Mouse (Mus musculus) left cerebral cortex, adult 8-10 months (tissue): ENCODE measurements around the gene Selenoo. TPM values are rescaled to one million over a fixed set of nuclear protein-coding genes. Genes with fewer than 3 reads are reported as not detected.

ENCODE experiments used
- DNase-seq, 2 experiments: peaks; one replicate each; pipeline ENCODE4 v3.0.0; 2022; ENCODE audit warnings: low spot score in 2 of 2
- total RNA-seq, 4 experiments: library from RNA; stranded (reverse); gene quantifications; 2 replicates each; pipeline ENCODE4 v1.2.4; 2022

Gene Selenoo
- total RNA-seq, 4 experiments from 2014 or later: 22.7 to 27.6 (median 24.7) TPM

GRCm38 (mm10) chr15:89125351-89125750, 36.5 kb downstream of the Selenoo start:
- no peak for DNase-seq

DNA sequence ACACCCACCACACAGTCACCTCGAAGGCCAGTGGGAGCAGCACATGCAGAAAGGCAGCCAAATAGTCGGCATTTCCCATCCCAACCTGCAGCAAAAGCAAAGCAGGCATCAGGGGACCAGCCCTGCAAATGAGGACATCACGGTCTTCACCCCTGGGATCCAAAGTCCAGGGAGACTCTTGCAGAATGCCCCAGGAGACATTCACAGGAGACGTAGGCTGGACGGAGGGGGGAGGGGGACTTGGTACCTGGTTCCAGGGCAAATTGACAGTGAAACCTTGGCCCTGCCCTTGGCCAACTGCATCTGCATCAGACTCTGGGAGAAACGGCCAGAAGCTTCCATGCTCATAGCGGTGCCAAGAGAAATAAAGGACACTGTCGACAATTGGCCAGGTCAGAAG, 37.7 kb downstream of the Selenoo start:
- DNase-seq: no peak

- no peak for DNase-seq
Observed at GRCm38 (mm10) chr15:89127364-89127940, 38.6 kb downstream of the Selenoo start.

DNA sequence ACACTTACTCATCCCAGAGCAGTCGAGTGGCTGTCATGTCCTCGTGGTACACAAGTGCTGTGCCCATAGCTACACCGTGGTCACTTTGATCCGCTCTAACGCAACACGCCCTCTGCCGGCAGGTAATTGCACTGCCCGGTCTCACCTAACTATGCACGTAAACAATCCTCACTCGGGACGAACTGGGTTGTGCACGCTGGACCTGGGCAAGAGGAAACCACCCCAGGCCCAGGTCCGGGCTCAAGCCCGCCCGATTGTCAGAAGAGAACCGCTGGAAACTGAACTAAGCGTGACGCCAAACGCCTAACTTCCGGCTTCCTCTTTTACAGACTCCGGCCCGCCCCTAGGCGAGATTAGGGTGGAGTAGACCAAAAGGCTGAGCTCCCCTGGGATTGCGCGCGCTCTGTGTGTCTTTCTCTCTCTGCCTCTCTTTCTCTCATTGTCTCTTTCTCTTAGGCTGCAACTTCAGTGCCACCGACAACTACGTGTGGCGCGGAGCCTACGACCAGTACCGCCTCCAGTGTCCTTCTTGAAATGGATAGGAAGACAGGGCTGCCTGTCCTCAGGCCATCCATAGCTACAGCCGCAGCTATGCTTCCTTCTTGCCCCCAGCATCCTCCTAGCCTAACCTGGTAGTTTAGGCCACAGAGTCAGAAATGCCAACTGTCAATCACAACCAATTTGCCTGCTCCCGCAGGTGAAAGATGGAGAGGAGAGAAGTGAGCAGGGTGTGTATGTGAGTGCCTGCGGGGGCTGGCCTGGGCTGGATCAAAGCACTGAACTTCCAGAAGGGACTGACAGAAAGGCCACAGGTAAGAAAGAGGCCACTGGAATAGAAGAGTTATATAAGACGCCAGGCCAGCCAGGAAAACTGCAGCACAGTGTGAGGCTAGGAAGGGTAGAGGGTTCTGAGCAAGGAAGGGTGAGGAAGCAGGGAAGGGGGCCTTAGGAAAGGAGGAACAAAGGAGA, 39.8 kb downstream of the Selenoo start, which contains the start of gene Hdac10:
Hdac10 (minus strand) TSS at position 319 of the 969 bp plus-strand sequence.
- peak; percentile 74 to 86 for DNase-seq

DNA sequence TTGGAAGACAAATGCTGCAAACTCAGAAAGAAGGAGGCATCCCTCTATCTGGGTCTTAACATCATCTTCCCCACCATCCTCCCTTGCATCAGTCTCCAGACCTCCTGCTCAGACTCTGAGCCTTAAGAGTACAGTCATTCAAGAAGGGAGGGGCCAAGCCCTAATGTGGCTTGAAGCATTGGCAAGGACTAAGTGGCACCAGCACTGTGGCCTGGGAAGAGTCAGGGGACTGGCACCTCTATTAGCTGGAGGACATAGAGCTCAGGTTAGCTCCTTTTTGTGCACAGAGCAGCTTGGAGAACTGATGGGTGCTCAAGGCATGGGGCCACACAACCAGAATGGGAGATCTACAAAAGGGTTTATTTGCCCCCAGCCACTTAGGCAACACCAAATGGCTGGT, 41.4 kb downstream of the Selenoo start:
- no peak for DNase-seq

- DNase-seq: no peak
Observed at GRCm38 (mm10) chr15:89131316-89131715, 42.4 kb downstream of the Selenoo start.

DNA sequence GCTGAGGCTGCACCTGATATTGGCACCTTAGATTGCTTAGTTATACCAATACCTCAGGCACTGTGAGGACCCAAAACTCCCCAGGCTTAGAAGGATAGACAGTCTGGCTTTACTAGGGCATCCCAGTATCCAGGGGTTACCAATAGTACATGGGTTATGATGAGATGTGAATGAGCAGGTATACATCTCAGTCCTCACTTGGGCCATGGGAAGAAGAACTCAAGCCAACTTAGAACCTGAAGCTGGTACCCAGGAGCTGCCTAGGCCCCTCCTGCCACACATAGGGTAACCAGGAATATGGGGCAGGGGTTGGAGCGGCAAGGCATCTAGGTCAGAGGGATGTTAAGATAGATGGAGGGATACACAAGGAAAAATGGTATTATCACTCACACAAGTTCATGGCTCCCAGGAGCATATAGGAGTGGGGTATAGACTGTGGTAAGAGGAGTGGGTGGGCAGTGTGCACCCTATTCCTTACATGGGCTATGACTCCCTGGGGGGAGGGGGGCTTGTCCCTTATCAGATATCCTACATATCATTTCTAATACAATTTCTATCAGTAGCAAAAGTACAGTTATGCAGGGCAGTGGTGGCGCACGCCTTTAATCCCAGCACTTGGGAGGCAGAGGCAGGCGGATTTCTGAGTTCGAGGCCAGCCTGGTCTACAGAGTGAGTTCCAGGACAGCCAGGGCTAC, 47.7 kb downstream of the Selenoo start:
- no peak for DNase-seq

DNA sequence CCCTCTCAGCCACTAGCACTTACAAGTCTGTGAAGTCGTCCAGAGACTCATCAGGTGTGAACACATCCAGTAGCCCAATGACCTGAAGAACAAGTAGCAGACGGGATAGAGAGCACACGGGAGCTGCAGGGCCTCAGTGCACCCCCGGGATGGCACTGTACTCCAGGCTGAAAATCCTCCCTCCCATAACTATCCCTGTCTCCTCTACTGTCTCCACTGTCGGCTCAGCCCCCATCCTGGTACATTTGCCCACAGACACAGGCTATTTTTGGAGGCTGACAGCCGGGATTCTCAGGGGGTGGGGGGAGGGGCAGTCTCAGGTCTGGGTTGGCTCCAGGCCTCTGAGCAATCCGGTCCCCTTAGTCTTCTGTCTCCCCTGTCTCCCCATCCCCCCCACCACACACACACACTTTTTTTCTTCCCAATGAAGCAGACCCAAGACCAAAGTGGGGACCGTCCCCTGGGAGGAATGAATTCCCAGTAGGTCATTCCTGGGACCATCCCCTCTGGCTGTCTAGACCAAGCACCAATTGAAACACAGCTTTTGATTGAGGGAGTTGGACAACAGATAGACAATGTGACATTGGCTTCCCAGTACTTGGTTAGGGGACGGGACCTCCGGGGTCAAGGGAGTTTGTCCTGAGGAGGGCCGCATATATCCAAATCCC, 48.6 kb downstream of the Selenoo start:
- DNase-seq: no peak

DNA sequence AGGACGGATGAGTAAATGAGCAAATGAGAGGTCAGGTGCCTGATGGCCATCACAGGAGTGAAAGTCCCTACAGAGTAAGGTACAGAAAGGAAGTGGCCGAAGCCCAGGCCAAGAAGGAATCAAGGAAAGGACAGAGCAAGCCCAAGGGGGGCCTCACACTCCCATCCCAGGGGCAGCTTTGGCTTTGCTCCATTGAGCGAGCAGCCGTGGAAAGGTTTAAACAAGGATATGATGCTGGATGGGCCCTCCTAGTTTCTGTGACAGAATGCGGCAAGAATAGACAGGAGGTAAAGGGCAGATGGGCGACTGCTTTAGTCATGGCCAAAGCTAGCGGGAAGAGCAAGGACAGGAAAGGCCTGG, 49.1 kb downstream of the Selenoo start:
- DNase-seq: no peak

DNA sequence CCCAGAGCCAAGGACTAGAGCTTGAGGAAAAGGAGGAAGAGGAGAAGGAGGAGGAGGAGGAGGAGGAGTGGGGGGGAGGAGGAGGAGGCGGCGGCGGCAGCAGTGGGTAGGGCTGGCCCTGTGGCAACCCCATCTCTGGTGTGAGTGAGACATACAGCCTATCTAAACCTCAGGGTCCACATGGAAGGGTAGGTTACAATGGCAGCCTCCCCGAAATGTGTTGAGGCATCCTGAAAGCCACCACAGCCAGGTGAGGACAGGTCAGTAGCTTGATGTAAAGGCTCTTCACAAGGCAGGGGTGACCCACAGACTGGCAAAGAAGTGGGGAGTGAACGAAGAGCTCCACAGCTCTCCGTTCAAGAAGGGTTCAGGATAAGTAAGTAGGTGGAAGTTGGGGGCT, 49.6 kb downstream of the Selenoo start:
- DNase-seq: no peak

DNA sequence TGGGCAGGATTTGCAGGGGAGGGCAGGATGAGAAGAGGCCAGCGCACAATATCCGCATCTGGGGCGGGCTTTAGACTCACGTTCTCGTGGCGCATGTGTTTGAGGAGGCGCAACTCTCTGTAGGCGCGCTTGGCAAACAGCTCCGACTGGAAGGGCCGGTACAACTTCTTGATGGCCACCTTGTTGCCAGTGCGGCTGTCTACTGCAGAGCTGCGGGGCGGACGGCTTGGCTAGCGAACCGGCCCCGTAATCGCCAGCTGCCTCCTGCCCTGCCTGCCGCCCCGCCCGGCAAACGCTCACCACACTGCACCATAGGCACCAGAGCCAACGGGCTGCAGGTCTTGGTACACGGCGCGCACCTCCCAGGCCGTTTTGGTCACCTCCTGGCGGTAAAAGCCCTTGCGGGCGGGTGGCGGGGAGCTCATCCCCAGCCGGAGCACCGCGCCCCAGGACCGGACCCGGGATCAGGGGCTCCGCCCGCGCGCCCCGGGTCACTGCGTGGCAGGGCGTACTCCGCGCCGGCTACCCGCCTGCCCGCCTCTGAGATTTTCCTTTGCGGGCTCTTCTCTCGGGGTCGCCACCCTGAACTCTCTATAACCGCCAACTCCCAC, 51.3 kb downstream of the Selenoo start:
- DNase-seq: peak; percentile 54 to 87

DNA sequence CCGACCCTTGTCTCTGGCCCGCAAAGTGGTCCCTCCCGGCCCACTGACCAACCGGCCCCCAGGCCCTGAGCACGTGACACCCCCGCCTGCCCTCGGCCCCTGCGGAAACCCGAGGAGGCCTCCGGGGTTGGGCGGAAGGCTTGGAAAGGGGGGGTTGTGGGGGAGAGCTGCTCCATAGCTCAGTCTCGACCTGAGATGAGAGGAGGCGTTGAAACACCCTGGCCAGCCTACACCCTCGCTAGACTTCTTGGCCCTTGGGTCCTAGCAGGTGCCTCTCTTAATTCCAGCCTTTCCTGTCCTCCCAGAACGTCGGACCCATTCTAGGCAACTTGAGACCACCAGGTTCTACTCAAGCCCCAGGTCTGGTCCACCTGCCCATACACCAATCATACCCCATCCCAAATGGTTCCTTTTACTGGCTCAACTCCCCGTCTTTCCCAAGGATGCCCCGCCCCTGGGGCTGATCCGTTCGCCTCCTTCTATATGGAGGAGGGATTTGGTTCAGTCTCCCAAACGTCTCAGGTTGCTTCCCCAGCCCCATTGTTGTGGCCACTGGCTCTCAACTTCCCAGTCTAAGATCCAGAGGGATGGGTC, 51.9 kb downstream of the Selenoo start, which contains the start of gene Mapk12:
Mapk12 (minus strand) TSS at position 45 of the 594 bp plus-strand sequence.
- DNase-seq: no peak

GRCm38 (mm10) chr15:89141443-89141842, 52.6 kb downstream of the Selenoo start:
- DNase-seq: no peak

DNA sequence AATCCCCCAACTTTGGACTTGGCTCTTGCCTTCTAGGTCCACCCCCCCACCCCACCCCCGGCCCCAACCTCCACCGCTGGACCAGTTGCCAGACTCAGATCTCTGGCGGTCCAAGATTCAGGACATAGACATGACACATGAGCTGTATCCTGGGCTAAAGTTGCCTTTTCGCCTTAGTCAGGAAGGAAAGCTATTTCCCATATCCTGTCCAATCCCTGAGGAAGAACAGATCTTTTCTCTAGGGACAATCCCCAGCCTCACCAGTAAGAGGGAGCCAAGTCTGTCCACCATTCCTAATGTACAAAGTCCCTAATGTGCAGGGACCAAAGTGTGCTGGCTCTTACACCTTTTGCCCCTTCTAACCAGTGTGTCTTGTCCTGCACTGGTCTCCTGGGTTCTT, 53.0 kb downstream of the Selenoo start:
- no peak for DNase-seq

- DNase-seq: no peak
Observed at GRCm38 (mm10) chr15:89143134-89143533, 54.2 kb downstream of the Selenoo start.

GRCm38 (mm10) chr15:89144965-89145364, 56.1 kb downstream of the Selenoo start:
- DNase-seq: no peak

- DNase-seq: no peak
Observed at GRCm38 (mm10) chr15:89145813-89146350, 57.0 kb downstream of the Selenoo start.

DNA sequence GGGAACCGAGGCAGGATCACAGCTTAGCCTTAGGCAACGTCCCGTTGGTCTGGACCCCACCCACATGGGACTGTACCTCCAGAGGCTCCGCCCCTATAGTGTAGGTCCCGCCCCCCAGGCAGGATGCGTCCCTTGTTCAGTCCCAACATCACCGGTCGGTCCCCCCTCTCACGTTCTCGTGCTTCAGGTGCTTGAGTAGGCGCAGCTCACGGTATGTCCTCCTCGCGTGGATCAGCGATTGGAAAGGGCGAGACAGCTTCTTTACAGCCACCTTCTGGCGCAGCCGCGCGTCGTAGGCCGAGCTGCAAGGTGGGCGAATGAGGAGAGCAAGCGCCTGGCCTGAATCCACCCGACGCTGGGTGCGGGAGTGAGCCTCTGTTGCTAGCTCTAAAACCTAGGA, 57.7 kb downstream of the Selenoo start:
- peak; percentile 46 to 86 for DNase-seq

DNA sequence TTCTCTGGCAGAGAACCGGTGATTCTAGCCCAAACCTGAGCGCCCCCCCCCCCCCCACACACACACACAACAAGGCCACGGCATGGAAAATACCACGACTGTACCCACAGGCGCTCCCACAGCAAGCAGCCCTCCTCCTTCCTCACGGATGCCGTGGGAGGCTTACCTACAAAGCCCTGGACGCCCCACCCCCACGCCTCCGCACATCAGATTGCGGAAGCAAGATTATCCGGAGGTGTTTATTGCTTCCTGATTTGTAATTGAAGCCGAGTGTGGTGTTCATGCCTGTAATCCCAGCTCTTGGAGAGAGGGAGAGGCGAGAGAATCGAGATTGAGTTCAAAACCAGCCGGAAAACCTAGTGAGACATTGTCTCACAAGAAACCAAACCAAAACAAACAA, 58.1 kb downstream of the Selenoo start:
- no peak for DNase-seq

GRCm38 (mm10) chr15:89147456-89147855, 58.6 kb downstream of the Selenoo start:
- DNase-seq: no peak
